Mouse (Mus musculus) liver, postnatal 0 days (tissue): Measurements from ENCODE around the gene Tstd3. TPM values are rescaled to one million over a fixed set of nuclear protein-coding genes. Genes with fewer than 3 reads are reported as not detected.

ENCODE experiments used
- ATAC-seq: fragments of 200-750 bp; cut with Nextera tagmentation; 2 replicates; pipeline ENCODE4 v1.8.0; 2017; ENCODE audit warnings: mild to moderate bottlenecking, moderate library complexity
- DNase-seq: peaks from one replicate; pipeline ENCODE4 v3.0.0-alpha.2; 2016
- H3K27ac ChIP-seq: fragments of 300-500 bp; sonication (generic); 2 replicates; pipeline ENCODE4 v1.5.1; 2014; ENCODE audit warnings: antibody characterized with exemption, moderate library complexity, mild to moderate bottlenecking, low read depth
- H3K27me3 ChIP-seq: fragments of 300-500 bp; sonication (generic); 2 replicates; pipeline ENCODE4 v1.6.1; 2014; ENCODE audit warnings: low read length, control low read depth, mixed read lengths; ENCODE audit not compliant: insufficient read depth
- H3K36me3 ChIP-seq: fragments of 300-500 bp; sonication (generic); replicated peaks from 2 replicates; pipeline ENCODE4 v1.6.1; 2014; ENCODE audit warnings: mild to moderate bottlenecking, control low read depth, low read length, moderate library complexity, mixed read lengths; ENCODE audit not compliant: insufficient read depth
- H3K4me1 ChIP-seq: fragments of 300-500 bp; sonication (generic); 2 replicates; pipeline ENCODE4 v1.6.1; 2014; ENCODE audit warnings: antibody characterized with exemption, mild to moderate bottlenecking, control low read depth; ENCODE audit not compliant: insufficient read depth
- H3K4me2 ChIP-seq: fragments of 300-500 bp; sonication (generic); 2 replicates; pipeline ENCODE4 v1.6.1; 2014; ENCODE audit warnings: low read depth, mild to moderate bottlenecking, low read length, moderate library complexity, mixed read lengths
- H3K4me3 ChIP-seq: fragments of 300-500 bp; sonication (generic); 2 replicates; pipeline ENCODE4 v1.5.1; 2014; ENCODE audit warnings: low read depth, low read length
- H3K9ac ChIP-seq: fragments of 300-500 bp; sonication (generic); replicated peaks from 2 replicates; pipeline ENCODE4 v1.6.1; 2014; ENCODE audit warnings: mild to moderate bottlenecking, moderate library complexity
- H3K9me3 ChIP-seq: fragments of 300-500 bp; sonication (generic); 2 replicates; pipeline ENCODE4 v1.6.1; 2016; ENCODE audit warnings: mild to moderate bottlenecking, control low read depth, low read length, mixed read lengths
- CTCF ChIP-seq: sonication (generic); IDR thresholded peaks from 2 replicates; pipeline ENCODE4 v1.5.1; 2016; ENCODE audit warnings: antibody characterized with exemption, low read depth
- EP300 ChIP-seq: IDR thresholded peaks from 2 replicates; pipeline ENCODE4 v1.6.1; 2016; ENCODE audit warnings: antibody characterized with exemption, low read depth, mild to moderate bottlenecking
- WGBS: fragments of 180-500 bp; shearing (Covaris S2); extraction: QIAGEN DNeasy Blood & Tissue Kit; methylation state at CpG from one replicate; pipeline ENCODE4 v1.1.7; 2014; ENCODE audit not compliant: insufficient replicate concordance; 5-methylcytosine and 5-hydroxymethylcytosine counted together
- polyA plus RNA-seq: library from polyadenylated mRNA; unstranded; fragments of >200 nt; fragmentation: Nextera tagmentation; extraction: Ambion mirVana; gene quantifications from 2 replicates; pipeline ENCODE4 v1.2.1, GENCODE M21; 2015

Tstd3 gene
- polyA plus RNA-seq, result 16.6 and 19.2 TPM in 2 replicates

GRCm38 (mm10) chr4:21766863-21767304 is at the start of gene Tstd3, which contains the start of gene Usp45:
Gene Tstd3 (minus strand): TSS chr4:21767212.
Gene Usp45 (plus strand): TSS chr4:21767156.
- H3K9ac ChIP-seq, result peak within 1 kb of the TSS; percentile 80
- under 1% methylated on average over 17 of the region's 17 CpGs for WGBS
- no peaks in the 10 kb centered on the region for H3K9me3 ChIP-seq
- peaks cover 4% of the 10 kb centered on the region for H3K4me1 ChIP-seq
- H3K27ac ChIP-seq, result peak within 1 kb of the TSS; percentile 78
- H3K4me2 ChIP-seq, result peak within 1 kb of the TSS; percentile 82
- no peaks in the 10 kb centered on the region for H3K27me3 ChIP-seq
- peak within 1 kb of the TSS; percentile 83 for H3K4me3 ChIP-seq
- ATAC-seq (peak; percentile 96), DNase-seq (peak; percentile 85)
- TF ChIP-seq EP300, result no peak
- peak; percentile 94 for TF ChIP-seq CTCF
- no peaks in the 10 kb centered on the region for H3K36me3 ChIP-seq

GRCm38 (mm10) chr4:21814029-21814428 is 47.0 kb upstream of the Tstd3 start:
- ATAC-seq (no peak), DNase-seq (peak; percentile 42)
- no peak overlapping the region for H3K4me3 ChIP-seq
- no peak overlapping the region for H3K4me2 ChIP-seq
- H3K9me3 ChIP-seq, result no peaks in the 10 kb centered on the region
- no peaks in the 10 kb centered on the region for H3K27me3 ChIP-seq
- peaks cover 37% of the 10 kb centered on the region for H3K36me3 ChIP-seq
- TF ChIP-seq EP300, result no peak
- TF ChIP-seq CTCF, result peak; percentile 92
- H3K27ac ChIP-seq, result no peak overlapping the region
- 37% methylated on average over 2 of the region's 2 CpGs for WGBS
- no peaks in the 10 kb centered on the region for H3K4me1 ChIP-seq
- no peak overlapping the region for H3K9ac ChIP-seq

- Histone ChIP-seq H3K4me3 (no peak overlapping the region), H3K27me3 (no peaks in the 10 kb centered on the region), H3K4me1 (no peaks in the 10 kb centered on the region), H3K36me3 (peaks cover 34% of the 10 kb centered on the region), H3K9ac (no peak overlapping the region), H3K27ac (no peak overlapping the region), H3K4me2 (no peak overlapping the region), H3K9me3 (no peaks in the 10 kb centered on the region)
- ATAC-seq (no peak), DNase-seq (no peak)
- 89% methylated on average over 6 of the region's 6 CpGs for WGBS
- TF ChIP-seq CTCF (no peak), EP300 (no peak)
Measured at GRCm38 (mm10) chr4:21812635-21813034, 45.6 kb upstream of the Tstd3 start.

- H3K36me3 ChIP-seq, result peaks cover 28% of the 10 kb centered on the region
- no peak for TF ChIP-seq CTCF
- no peak for TF ChIP-seq EP300
- H3K4me3 ChIP-seq, result no peak overlapping the region
- no peak overlapping the region for H3K9ac ChIP-seq
- H3K9me3 ChIP-seq, result no peaks in the 10 kb centered on the region
- ATAC-seq (no peak), DNase-seq (no peak)
- 77% methylated on average over 3 of the region's 3 CpGs for WGBS
- no peak overlapping the region for H3K27ac ChIP-seq
- no peaks in the 10 kb centered on the region for H3K4me1 ChIP-seq
- no peak overlapping the region for H3K4me2 ChIP-seq
- H3K27me3 ChIP-seq, result no peaks in the 10 kb centered on the region
Measured at GRCm38 (mm10) chr4:21810608-21811007, 43.6 kb upstream of the Tstd3 start.

GRCm38 (mm10) chr4:21807204-21807603 is 40.2 kb upstream of the Tstd3 start:
- Histone ChIP-seq H3K27me3 (no peaks in the 10 kb centered on the region), H3K27ac (no peak overlapping the region), H3K4me3 (no peak overlapping the region), H3K9me3 (no peaks in the 10 kb centered on the region), H3K9ac (no peak overlapping the region), H3K36me3 (peaks cover 38% of the 10 kb centered on the region), H3K4me1 (no peaks in the 10 kb centered on the region), H3K4me2 (no peak overlapping the region)
- ATAC-seq, result no peak
- no peak for TF ChIP-seq EP300
- TF ChIP-seq CTCF, result no peak
- 89% methylated on average over 5 of the region's 5 CpGs for WGBS
- no peak for DNase-seq

- Histone ChIP-seq H3K36me3 (peaks cover 60% of the 10 kb centered on the region), H3K27ac (no peak overlapping the region), H3K9me3 (no peaks in the 10 kb centered on the region), H3K9ac (no peak overlapping the region), H3K27me3 (no peaks in the 10 kb centered on the region), H3K4me1 (no peaks in the 10 kb centered on the region), H3K4me3 (no peak overlapping the region), H3K4me2 (no peak overlapping the region)
- ATAC-seq (peak; percentile 33; the same call in 1 of the 2 replicates), DNase-seq (no peak)
- 73% methylated on average over 2 of the region's 2 CpGs for WGBS
- TF ChIP-seq CTCF (no peak), EP300 (peak; percentile 54)
Measured at GRCm38 (mm10) chr4:21801620-21802019, 34.6 kb upstream of the Tstd3 start.
